Mouse (Mus musculus) liver, embryonic 14.5 days (tissue): ENCODE data around the gene Agbl4. TPM values are rescaled to one million over a fixed set of nuclear protein-coding genes. Genes with fewer than 3 reads are reported as not detected.

ENCODE experiments used
- ATAC-seq: fragments of 200-750 bp; cut with Nextera tagmentation; 2 replicates; pipeline ENCODE4 v1.8.0; 2017; ENCODE audit warnings: moderate number of reproducible peaks, mild to moderate bottlenecking, moderate library complexity; ENCODE audit not compliant: insufficient read depth
- DNase-seq, 3 experiments: peaks; one replicate each; pipeline ENCODE4 v3.0.0-alpha.2; 2012 to 2013; ENCODE audit warnings: low read depth in 3 of 3, low spot score in 3 of 3
- H3K27ac ChIP-seq: fragments of 300-500 bp; sonication (generic); 2 replicates; pipeline ENCODE4 v1.5.1; 2014; ENCODE audit warnings: moderate library complexity, mild to moderate bottlenecking, control low read depth, inconsistent platforms
- H3K27me3 ChIP-seq: fragments of 300-500 bp; sonication (generic); 2 replicates; pipeline ENCODE4 v1.6.1; 2014; ENCODE audit warnings: mild to moderate bottlenecking, low read length, moderate library complexity; ENCODE audit not compliant: control insufficient read depth, insufficient read depth
- H3K36me3 ChIP-seq: fragments of 300-500 bp; sonication (generic); replicated peaks from 2 replicates; pipeline ENCODE4 v1.6.1; 2014; ENCODE audit warnings: low read depth; ENCODE audit not compliant: control insufficient read depth, insufficient read depth
- H3K4me1 ChIP-seq, 2 experiments: fragments of 200-500 bp in 1 of 2; fragments of 300-500 bp in 1 of 2; sonication (generic) in 1 of 2; replicated peaks; 2 replicates each; pipeline ENCODE4 v1.6.1; 2012 to 2014; ENCODE audit warnings: antibody characterized with exemption in 1 of 2, inconsistent platforms in 1 of 2, low read length in 1 of 2; ENCODE audit not compliant: control insufficient read depth in 2 of 2, insufficient read depth in 2 of 2
- H3K4me2 ChIP-seq: fragments of 300-500 bp; sonication (generic); 2 replicates; pipeline ENCODE4 v1.6.1; 2014; ENCODE audit warnings: low read depth, mild to moderate bottlenecking, control low read depth, moderate library complexity
- H3K4me3 ChIP-seq, 2 experiments: fragments of 200-500 bp in 1 of 2; fragments of 300-500 bp in 1 of 2; sonication (generic) in 1 of 2; 2 replicates each; pipeline ENCODE4 v1.5.1; 2012 to 2014; ENCODE audit warnings: low read depth in 2 of 2, low read length in 2 of 2, mild to moderate bottlenecking in 2 of 2, control low read depth in 1 of 2, inconsistent platforms in 1 of 2, moderate library complexity in 1 of 2; ENCODE audit not compliant: insufficient read depth in 1 of 2
- H3K9ac ChIP-seq: fragments of 300-500 bp; sonication (generic); replicated peaks from 2 replicates; pipeline ENCODE4 v1.6.1; 2014; ENCODE audit warnings: mild to moderate bottlenecking, control low read depth, moderate library complexity
- H3K9me3 ChIP-seq: fragments of 300-500 bp; sonication (generic); 2 replicates; pipeline ENCODE4 v1.6.1; 2016; ENCODE audit warnings: low read length, mixed read lengths; ENCODE audit not compliant: control insufficient read depth
- CTCF ChIP-seq: IDR thresholded peaks from 2 replicates; pipeline ENCODE4 v1.5.1; 2016; ENCODE audit warnings: antibody characterized with exemption, low read depth, control low read depth
- EP300 ChIP-seq: IDR thresholded peaks from 2 replicates; pipeline ENCODE4 v1.6.1; 2016; ENCODE audit warnings: antibody characterized with exemption, low read depth
- WGBS: fragments of 180-500 bp; shearing (Covaris S2); extraction: QIAGEN DNeasy Blood & Tissue Kit; methylation state at CpG from one replicate; pipeline ENCODE4 v1.1.7; 2014; ENCODE audit not compliant: insufficient replicate concordance; 5-methylcytosine and 5-hydroxymethylcytosine counted together
- polyA plus RNA-seq, 2 experiments: library from polyadenylated mRNA; depleted of rRNA in 1 of 2; stranded (reverse) in 1 of 2; unstranded in 1 of 2; fragments of >200 nt; fragmentation: Nextera tagmentation in 1 of 2; extraction: Ambion mirVana in 1 of 2; gene quantifications; 2 replicates each; pipeline versions ENCODE4 v1.2.1 to v1.2.3; 2012 to 2014

Gene Agbl4
- not detected in 2 replicates for polyA plus RNA-seq (2012; rRNA removed)
- not detected in 2 replicates for polyA plus RNA-seq (2014; fragmentation: Nextera tagmentation; extraction: Ambion mirVana)

- no peaks in the 10 kb centered on the region for H3K27me3 ChIP-seq
- H3K4me1 ChIP-seq = no peaks in the 10 kb centered on the region
- ATAC-seq = peak; percentile 64; the same call in 1 of the 2 replicates
- DNase-seq = peak; percentile 2 to 4 (median 4)
- H3K9ac ChIP-seq = no peak within 1 kb of the TSS
- no peaks in the 10 kb centered on the region for H3K9me3 ChIP-seq
- peak within 1 kb of the TSS; percentile 42 for H3K4me3 ChIP-seq
- H3K4me2 ChIP-seq = peak within 1 kb of the TSS; percentile 58
- WGBS = under 1% methylated on average over 27 of the region's 27 CpGs
- no peak within 1 kb of the TSS for H3K27ac ChIP-seq
- TF ChIP-seq CTCF (no peak), EP300 (no peak)
- H3K36me3 ChIP-seq = no peaks in the 10 kb centered on the region
Observed at GRCm38 (mm10) chr4:110397618-110398045, at the start of gene Agbl4. Gene Agbl4 (plus strand): TSS chr4:110397661.

- DNase-seq (no peak), ATAC-seq (no peak)
- TF ChIP-seq CTCF (no peak), EP300 (no peak)
- Histone ChIP-seq H3K9me3 (no peaks in the 10 kb centered on the region), H3K27me3 (peaks cover 11% of the 10 kb centered on the region), H3K9ac (no peak overlapping the region), H3K36me3 (no peaks in the 10 kb centered on the region), H3K4me1 (no peaks in the 10 kb centered on the region), H3K27ac (no peak overlapping the region), H3K4me2 (peak overlapping the region; percentile 52), H3K4me3 (peak overlapping the region; percentile 45 to 51; a peak in 3 of 4 replicates)
- WGBS = 8% methylated on average over 6 of the region's 6 CpGs
Observed at GRCm38 (mm10) chr4:110350856-110351177, 46.6 kb upstream of the Agbl4 start.

- ATAC-seq (peak; percentile 71), DNase-seq (peak in 1 of 3 experiments; percentile 1)
- H3K9ac ChIP-seq = no peak within 1 kb of the TSS
- TF ChIP-seq EP300 (no peak), CTCF (peak; percentile 72)
- peaks cover 11% of the 10 kb centered on the region for H3K27me3 ChIP-seq
- H3K4me3 ChIP-seq = peak within 1 kb of the TSS; percentile 45 to 51
- no peaks in the 10 kb centered on the region for H3K9me3 ChIP-seq
- H3K36me3 ChIP-seq = no peaks in the 10 kb centered on the region
- peak within 1 kb of the TSS; percentile 52 for H3K4me2 ChIP-seq
- H3K4me1 ChIP-seq = no peaks in the 10 kb centered on the region
- WGBS = under 1% methylated on average over 75 of the region's 75 CpGs
- H3K27ac ChIP-seq = no peak within 1 kb of the TSS
Observed at GRCm38 (mm10) chr4:110351178-110352000, 46.1 kb upstream of the Agbl4 start, which contains the start of gene Elavl4. Gene Elavl4 (minus strand): TSS chr4:110351909.

- WGBS = 9% methylated on average over 5 of the region's 5 CpGs
- Histone ChIP-seq H3K4me2 (peak overlapping the region; percentile 52), H3K27ac (no peak overlapping the region), H3K9me3 (no peaks in the 10 kb centered on the region), H3K9ac (no peak overlapping the region), H3K4me1 (no peaks in the 10 kb centered on the region), H3K27me3 (peaks cover 11% of the 10 kb centered on the region), H3K36me3 (no peaks in the 10 kb centered on the region), H3K4me3 (peak overlapping the region; percentile 45 to 51; a peak in 2 of 4 replicates)
- ATAC-seq (no peak), DNase-seq (no peak)
- TF ChIP-seq CTCF (no peak), EP300 (no peak)
Observed at GRCm38 (mm10) chr4:110352001-110352369, 45.5 kb upstream of the Agbl4 start.

- H3K4me1 ChIP-seq = no peaks in the 10 kb centered on the region
- H3K9me3 ChIP-seq = no peaks in the 10 kb centered on the region
- H3K9ac ChIP-seq = no peak overlapping the region
- DNase-seq (no peak), ATAC-seq (no peak)
- no peak overlapping the region for H3K4me3 ChIP-seq
- no peak overlapping the region for H3K27ac ChIP-seq
- 49% methylated on average over 2 of the region's 2 CpGs for WGBS
- H3K27me3 ChIP-seq = no peaks in the 10 kb centered on the region
- H3K36me3 ChIP-seq = no peaks in the 10 kb centered on the region
- H3K4me2 ChIP-seq = no peak overlapping the region
- no peak for TF ChIP-seq CTCF
- no peak for TF ChIP-seq EP300
Observed at GRCm38 (mm10) chr4:110360568-110360967, 36.9 kb upstream of the Agbl4 start.
